Mouse (Mus musculus): ENCODE data around the gene Egfl7.

Gene Egfl7

GRCm38 (mm10) chr2:26579714-26580113, at the start of gene Egfl7:
Egfl7 (plus strand) TSS chr2:26580014.
- no peak for DNase-seq (ENCODE audit: low spot score)

GRCm38 (mm10) chr2:26531829-26532228, 48.0 kb upstream of the Egfl7 start:
- no peak for DNase-seq (ENCODE audit: low spot score)

GRCm38 (mm10) chr2:26533249-26533648, 46.6 kb upstream of the Egfl7 start:
- DNase-seq (ENCODE audit: low spot score) = no peak

GRCm38 (mm10) chr2:26534161-26534560, 45.7 kb upstream of the Egfl7 start:
- DNase-seq (ENCODE audit: low spot score) = no peak

- DNase-seq (ENCODE audit: low spot score) = no peak
Measured at GRCm38 (mm10) chr2:26534616-26535015, 45.2 kb upstream of the Egfl7 start.

- no peak for DNase-seq (ENCODE audit: low spot score)
Measured at GRCm38 (mm10) chr2:26535517-26536045, 44.2 kb upstream of the Egfl7 start.

- DNase-seq (ENCODE audit: low spot score) = no peak
Measured at GRCm38 (mm10) chr2:26539516-26539915, 40.3 kb upstream of the Egfl7 start.

GRCm38 (mm10) chr2:26540721-26541120, 39.1 kb upstream of the Egfl7 start:
- no peak for DNase-seq (ENCODE audit: low spot score)

- DNase-seq (ENCODE audit: low spot score) = no peak
Measured at GRCm38 (mm10) chr2:26541258-26541910, 38.4 kb upstream of the Egfl7 start.

- DNase-seq (ENCODE audit: low spot score) = no peak
Measured at GRCm38 (mm10) chr2:26543155-26543554, 36.7 kb upstream of the Egfl7 start.

- DNase-seq (ENCODE audit: low spot score) = no peak
Measured at GRCm38 (mm10) chr2:26543768-26544167, 36.0 kb upstream of the Egfl7 start.

GRCm38 (mm10) chr2:26544265-26544664, 35.5 kb upstream of the Egfl7 start:
- DNase-seq (ENCODE audit: low spot score) = no peak

GRCm38 (mm10) chr2:26547481-26547880, 32.3 kb upstream of the Egfl7 start:
- DNase-seq (ENCODE audit: low spot score) = no peak

GRCm38 (mm10) chr2:26549801-26550200, 30.0 kb upstream of the Egfl7 start:
- DNase-seq (ENCODE audit: low spot score) = no peak

- no peak for DNase-seq (ENCODE audit: low spot score)
Measured at GRCm38 (mm10) chr2:26550205-26550604, 29.6 kb upstream of the Egfl7 start.

- no peak for DNase-seq (ENCODE audit: low spot score)
Measured at GRCm38 (mm10) chr2:26550777-26551176, 29.0 kb upstream of the Egfl7 start.

GRCm38 (mm10) chr2:26551446-26551845, 28.4 kb upstream of the Egfl7 start:
- no peak for DNase-seq (ENCODE audit: low spot score)

- no peak for DNase-seq (ENCODE audit: low spot score)
Measured at GRCm38 (mm10) chr2:26552066-26552465, 27.7 kb upstream of the Egfl7 start.

- DNase-seq (ENCODE audit: low spot score) = no peak
Measured at GRCm38 (mm10) chr2:26553904-26554303, 25.9 kb upstream of the Egfl7 start.

- no peak for DNase-seq (ENCODE audit: low spot score)
Measured at GRCm38 (mm10) chr2:26555076-26555475, 24.7 kb upstream of the Egfl7 start.

- DNase-seq (ENCODE audit: low spot score) = no peak
Measured at GRCm38 (mm10) chr2:26556535-26556993, 23.2 kb upstream of the Egfl7 start.

GRCm38 (mm10) chr2:26560506-26560905, 19.3 kb upstream of the Egfl7 start:
- DNase-seq (ENCODE audit: low spot score) = no peak

GRCm38 (mm10) chr2:26561351-26562016, 18.3 kb upstream of the Egfl7 start:
- no peak for DNase-seq (ENCODE audit: low spot score)
